In the genomic region with DNA sequence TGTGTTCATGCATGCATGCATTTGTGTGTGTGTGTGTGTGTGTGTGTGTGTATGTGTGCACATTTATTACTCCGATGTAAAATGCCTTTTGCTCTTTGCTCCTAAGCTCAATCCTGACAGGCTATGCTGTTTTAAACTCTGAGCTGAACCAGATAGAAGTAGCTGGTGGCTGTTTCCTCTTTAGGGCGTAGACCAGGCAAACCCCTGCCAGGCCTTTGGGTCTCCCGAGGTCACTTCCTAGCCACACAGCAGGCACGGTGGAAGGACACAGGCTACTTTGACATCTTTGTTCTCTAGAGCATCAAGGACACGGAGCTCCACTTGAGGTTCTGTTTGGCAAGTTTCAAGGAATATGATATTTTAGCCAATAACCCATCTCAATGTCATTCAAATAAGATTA, we compare ENCODE assay signal across 14 mouse cellular contexts.
DNase-seq lines count a peak whose midpoint lies in the region; ATAC-seq and TF ChIP-seq lines count a peak whose summit lies in the region.
"Had no signal": no experiment of that assay in that cellular context is flagged by ENCODE, and none has a peak within 500 bp of the region (broad histone marks: within the 10 kb centered on the region; RNA-seq: fewer than 3 reads in every experiment).

No protein-coding gene starts in this region.

- DNase-seq in gastrocnemius, adult 18-20 months (ENCODE audit: low spot score): peak; percentile 8
- DNase-seq in gastrocnemius, adult 2 months: no peak
- DNase-seq in layer of hippocampus, adult 2 months (ENCODE audit: low spot score in 2 of 2): no peak
- no peak for DNase-seq in layer of hippocampus, adult 8-10 months (ENCODE audit: low spot score in 2 of 2)
- DNase-seq in adrenal gland, postnatal 14 days: peak; percentile 65
- peak; percentile 39 for DNase-seq in lung, postnatal 25 days (ENCODE audit: low spot score)
- no peak for DNase-seq in cerebellum, adult 8-10 months
- DNase-seq: cerebellum, postnatal 10 days; gastrocnemius, postnatal 10 days; liver, postnatal 0 days had no signal

- H3K4me3 ChIP-seq in gastrocnemius, adult 2 months: no peak overlapping the region
- no peak overlapping the region for H3K4me3 ChIP-seq in layer of hippocampus, adult 2 months
- H3K4me3 ChIP-seq: forebrain, embryonic 12.5 days; limb, embryonic 13.5 days had no signal

- ATAC-seq in erythroblast, adult 5-6 weeks (replicated peaks; ENCODE audit: low FRiP score, poor library complexity, severe bottlenecking): no peak
- ATAC-seq: intestine, postnatal 0 days; liver, postnatal 0 days had no signal

- TF ChIP-seq CTCF in gastrocnemius, adult 2 months (IDR thresholded peaks at IDR 0.05): no peak
- TF ChIP-seq CTCF in layer of hippocampus, adult 2 months (conservative IDR thresholded peaks at IDR 0.05): no peak

- intact Hi-C loops in gastrocnemius, adult 2 months (cut with DNase I): no loop called here

- no peak overlapping the region for H3K27ac ChIP-seq in gastrocnemius, adult 2 months
- 0 out of 2 replicates have a peak overlapping the region, but pooled peaks have one; percentile 15 for H3K27ac ChIP-seq in layer of hippocampus, adult 2 months
- H3K27ac ChIP-seq: forebrain, embryonic 12.5 days; limb, embryonic 13.5 days had no signal

Comparison
In these comparisons a context has a peak if more than half of its experiments do, and no peak if none do; other contexts are left out.
1. DNase-seq: peak in gastrocnemius, adult 18-20 months (single experiment), adrenal gland, postnatal 14 days (single experiment) and lung, postnatal 25 days (single experiment); none in gastrocnemius, adult 2 months (single experiment), layer of hippocampus, adult 2 months (0 of 2), layer of hippocampus, adult 8-10 months (0 of 2) and cerebellum, adult 8-10 months (single experiment).